Mouse (Mus musculus): ENCODE data around the gene Olfr476. TPM values are rescaled to one million over a fixed set of nuclear protein-coding genes. Genes with fewer than 3 reads are reported as not detected.
"Not testable (repeated sequence)": the region's sequence is repeated elsewhere in the genome, so short reads cannot be mapped to it uniquely, and the experiment has no call there.

The Olfr476 gene
- total RNA-seq (2022) = not detected

DNA sequence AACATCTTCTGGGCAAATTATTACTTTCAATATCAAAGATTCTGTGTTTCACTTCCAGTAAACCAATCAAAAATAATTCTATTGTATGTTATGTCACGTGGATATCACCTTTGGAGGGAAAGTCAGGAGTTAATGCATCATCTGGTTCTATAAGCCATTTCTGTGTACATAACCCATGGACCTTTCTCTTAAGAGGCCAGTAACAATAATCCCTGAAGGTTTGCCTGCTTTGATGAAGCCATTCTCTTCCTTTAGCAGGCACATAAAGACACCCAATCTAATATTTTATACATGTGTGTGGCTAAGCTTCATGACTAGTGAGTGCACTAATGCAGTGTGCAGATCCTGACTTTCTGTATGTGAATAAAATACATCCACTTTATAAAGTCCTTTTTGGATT, at the start of gene Olfr476:
TSS of gene Olfr476 (plus strand) at position 301 of the 400 bp plus-strand sequence.
- no peak for DNase-seq

DNA sequence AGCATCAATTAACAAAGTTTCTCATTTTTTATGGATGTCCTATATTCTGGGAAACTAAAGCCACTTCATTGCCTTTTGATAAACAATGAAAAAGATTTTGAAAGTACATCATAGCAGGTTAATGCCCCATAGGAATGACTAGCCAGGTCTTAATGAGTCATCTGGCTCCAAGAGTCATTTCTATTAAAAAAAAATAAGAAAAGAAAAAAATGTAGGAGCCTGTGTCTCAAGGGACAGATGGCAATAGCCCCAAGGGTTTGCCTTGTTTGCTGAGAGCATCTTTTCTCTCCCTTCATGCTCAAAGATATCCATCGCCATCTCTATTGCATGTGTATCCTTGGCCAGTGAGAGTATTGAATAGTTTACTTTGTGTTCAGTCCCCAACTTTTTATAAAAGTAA, 34.5 kb upstream of the Olfr476 start, which contains the start of gene Olfr473:
TSS of gene Olfr473 (plus strand) at position 301 of the 400 bp plus-strand sequence.
- DNase-seq = no peak

DNA sequence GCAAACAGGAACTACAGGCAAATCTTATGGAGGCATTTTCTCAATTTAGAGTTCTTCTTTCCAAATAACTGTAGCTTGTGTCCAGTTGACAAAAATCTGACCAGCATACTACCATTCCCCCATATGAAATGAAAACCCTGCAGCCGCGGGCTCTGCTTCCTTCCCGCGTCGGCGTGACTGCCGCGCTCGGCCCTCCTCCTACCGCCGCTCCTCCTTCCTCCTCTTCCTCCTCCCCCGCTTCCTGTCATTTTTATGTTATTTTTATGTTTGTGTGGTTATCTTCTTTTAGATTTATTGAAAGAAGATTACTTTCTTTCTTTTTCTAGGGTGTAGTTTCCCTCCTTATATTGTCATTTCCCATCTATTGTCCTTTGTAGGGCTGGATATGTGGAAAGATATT, 12.1 kb upstream of the Olfr476 start:
- not testable (repeated sequence) for DNase-seq

DNA sequence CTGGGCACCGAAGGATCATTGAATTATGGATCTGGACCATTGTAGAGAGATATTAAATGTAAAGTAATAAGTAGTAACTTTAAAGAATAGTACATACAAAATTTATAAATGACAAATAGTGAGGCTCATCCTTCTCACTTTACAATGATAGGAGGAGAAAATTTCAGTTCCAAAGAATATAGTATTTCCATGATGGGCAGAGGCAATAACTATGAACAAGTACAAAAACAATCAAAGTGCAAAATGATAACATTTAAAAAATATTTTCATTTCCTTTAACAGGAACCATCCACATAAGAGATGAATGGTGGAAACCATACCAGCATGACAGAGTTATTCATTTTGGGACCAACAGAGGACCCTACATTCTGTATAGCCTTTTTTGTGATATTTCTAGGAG, 10.3 kb upstream of the Olfr476 start, which contains the start of gene Olfr474:
TSS of gene Olfr474 (plus strand) at position 301 of the 400 bp plus-strand sequence.
- no peak for DNase-seq

DNA sequence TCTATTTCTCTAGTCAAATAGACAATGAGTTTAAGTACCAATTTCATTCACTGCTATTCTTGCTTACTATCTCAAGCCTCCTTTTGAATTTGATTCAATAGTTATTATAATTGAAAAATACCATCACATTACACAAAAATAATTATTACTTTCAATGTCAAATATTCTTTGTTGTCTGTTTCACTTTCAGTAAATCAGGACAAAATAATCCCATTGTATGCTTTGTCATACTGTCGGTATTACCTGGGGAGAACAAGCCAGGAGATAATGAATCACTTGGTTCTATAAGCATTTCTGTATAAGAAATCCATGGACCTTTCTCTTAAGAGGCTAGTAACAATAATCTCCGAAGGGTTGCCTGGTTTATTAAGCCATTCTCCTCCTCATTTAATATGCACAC, 21.8 kb downstream of the Olfr476 start, which contains the start of gene Olfr477:
TSS of gene Olfr477 (plus strand) at position 301 of the 400 bp plus-strand sequence.
- DNase-seq = no peak

DNA sequence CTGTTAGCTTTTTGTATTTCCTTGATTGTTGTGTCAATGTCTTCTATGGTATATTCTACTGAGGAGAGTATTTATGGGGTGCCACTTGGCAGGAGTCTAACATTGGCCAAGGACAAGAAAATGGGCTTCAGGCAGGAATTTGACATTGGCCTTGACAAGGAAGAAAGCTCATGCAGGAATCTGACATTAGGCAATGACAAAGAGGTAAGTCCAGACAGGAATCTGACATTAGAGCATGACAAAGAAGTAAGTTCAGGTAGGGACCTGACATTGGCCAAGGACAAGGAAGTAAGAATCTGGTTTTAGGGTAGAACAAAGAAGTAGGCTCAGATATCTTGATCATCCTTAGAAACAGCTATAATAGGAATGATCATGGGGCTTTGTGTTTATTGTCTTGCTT, 49.7 kb downstream of the Olfr476 start:
- DNase-seq = not testable (repeated sequence)

Other genes starting within 250 kb of the Olfr476 start
- not detected for gene Cyb5r2, start 206.8 kb upstream of the Olfr476 start, total RNA-seq (2022)
- gene Ovch2, start 163.6 kb upstream of the Olfr476 start, total RNA-seq (2022) = not detected
- gene Olfr467, start 152.5 kb upstream of the Olfr476 start, total RNA-seq (2022) = not detected
- not detected for gene Olfr469, start 139.3 kb upstream of the Olfr476 start, total RNA-seq (2022)
- not detected for gene Olfr470, start 117.3 kb upstream of the Olfr476 start, total RNA-seq (2022)
- gene Olfr472, start 66.9 kb upstream of the Olfr476 start, total RNA-seq (2022) = not detected
- gene Olfr473, start 34.4 kb upstream of the Olfr476 start, total RNA-seq (2022) = not detected
- gene Olfr474, start 10.2 kb upstream of the Olfr476 start, total RNA-seq (2022) = not detected
- gene Olfr477, start 21.9 kb downstream of the Olfr476 start, total RNA-seq (2022) = under 1 TPM in 1 of 4 experiments, not detected in 3; 0.12 TPM
- not detected for gene Olfr478, start 69.2 kb downstream of the Olfr476 start, total RNA-seq (2022)
- not detected for gene Olfr479, start 85.9 kb downstream of the Olfr476 start, total RNA-seq (2022)
- not detected for gene Olfr480, start 102.5 kb downstream of the Olfr476 start, total RNA-seq (2022)
- not detected for gene Olfr481, start 115.1 kb downstream of the Olfr476 start, total RNA-seq (2022)
- 1 to 10 TPM; 1.2 to 1.8 (median 1.7) TPM for gene Olfr482, start 132.8 kb downstream of the Olfr476 start, total RNA-seq (2022)
- not detected for gene Olfr483, start 136.0 kb downstream of the Olfr476 start, total RNA-seq (2022)
- not detected for gene Olfr484, start 162.6 kb downstream of the Olfr476 start, total RNA-seq (2022)
- not detected for gene Olfr485, start 195.1 kb downstream of the Olfr476 start, total RNA-seq (2022)
- not detected for gene Olfr486, start 207.9 kb downstream of the Olfr476 start, total RNA-seq (2022)
- not detected for gene Olfr487, start 249.8 kb downstream of the Olfr476 start, total RNA-seq (2022)